Mouse (Mus musculus): ENCODE measurements at regions not wholly inside any gene's neighbourhood (a gene's known extent, or its start where the extent isn't known, plus 50 kb on each side); places are given as distances from the start of the nearest gene placed in this dataset.

GRCm38 (mm10) chr2:48479601-48480000, 334.3 kb upstream of the Acvr2a start:
- peak overlapping the region; percentile 63; the same call in 1 of the 2 replicates for H3K27ac ChIP-seq (ENCODE audit: insufficient read depth, low read length)
- H3K4me3 ChIP-seq (ENCODE audit: insufficient read depth, low read length), result no peak overlapping the region
- 0 out of 2 replicates have a peak, but pooled peaks cover 2% of the 10 kb centered on the region for H3K4me1 ChIP-seq (ENCODE audit: control insufficient read depth, insufficient read depth, low read length)
- TF ChIP-seq CTCF (IDR thresholded peaks at IDR 0.05; ENCODE audit: borderline replicate concordance, insufficient read depth, low read length) (no peak), POLR2A (IDR thresholded peaks at IDR 0.05; ENCODE audit: low read depth, low read length) (no peak)

- H3K4me3 ChIP-seq (ENCODE audit: insufficient read depth, low read length), result no peak overlapping the region
- peak overlapping the region; percentile 67 for H3K27ac ChIP-seq (ENCODE audit: insufficient read depth, low read length)
- 0 out of 2 replicates have a peak, but pooled peaks cover 2% of the 10 kb centered on the region for H3K4me1 ChIP-seq (ENCODE audit: control insufficient read depth, insufficient read depth, low read length)
- TF ChIP-seq CTCF (IDR thresholded peaks at IDR 0.05; ENCODE audit: borderline replicate concordance, insufficient read depth, low read length) (no peak), POLR2A (IDR thresholded peaks at IDR 0.05; ENCODE audit: low read depth, low read length) (no peak)
Observed at GRCm38 (mm10) chr2:48480428-48481191, 333.3 kb upstream of the Acvr2a start.

GRCm38 (mm10) chr2:48481209-48481742, 332.6 kb upstream of the Acvr2a start:
- TF ChIP-seq CTCF (IDR thresholded peaks at IDR 0.05; ENCODE audit: borderline replicate concordance, insufficient read depth, low read length), result no peak
- no peak for TF ChIP-seq POLR2A (IDR thresholded peaks at IDR 0.05; ENCODE audit: low read depth, low read length)
- Histone ChIP-seq H3K27ac (ENCODE audit: insufficient read depth, low read length) (peak overlapping the region; percentile 67), H3K4me3 (ENCODE audit: insufficient read depth, low read length) (no peak overlapping the region), H3K4me1 (ENCODE audit: control insufficient read depth, insufficient read depth, low read length) (0 out of 2 replicates have a peak, but pooled peaks cover 2% of the 10 kb centered on the region)

- H3K4me3 ChIP-seq (ENCODE audit: insufficient read depth, low read length), result no peak overlapping the region
- no peak overlapping the region for H3K27ac ChIP-seq (ENCODE audit: insufficient read depth, low read length)
- no peaks in the 10 kb centered on the region for H3K4me1 ChIP-seq (ENCODE audit: control insufficient read depth, insufficient read depth, low read length)
- TF ChIP-seq CTCF (IDR thresholded peaks at IDR 0.05; ENCODE audit: borderline replicate concordance, insufficient read depth, low read length), result no peak
- no peak for TF ChIP-seq POLR2A (IDR thresholded peaks at IDR 0.05; ENCODE audit: low read depth, low read length)
Observed at GRCm38 (mm10) chr2:48493574-48493973, 320.3 kb upstream of the Acvr2a start.

- Histone ChIP-seq H3K4me1 (ENCODE audit: control insufficient read depth, insufficient read depth, low read length) (no peaks in the 10 kb centered on the region), H3K27ac (ENCODE audit: insufficient read depth, low read length) (no peak overlapping the region), H3K4me3 (ENCODE audit: insufficient read depth, low read length) (no peak overlapping the region)
- TF ChIP-seq POLR2A (IDR thresholded peaks at IDR 0.05; ENCODE audit: low read depth, low read length), result no peak
- no peak for TF ChIP-seq CTCF (IDR thresholded peaks at IDR 0.05; ENCODE audit: borderline replicate concordance, insufficient read depth, low read length)
Observed at GRCm38 (mm10) chr2:48494065-48494464, 319.8 kb upstream of the Acvr2a start.

GRCm38 (mm10) chr2:48494632-48495031, 319.3 kb upstream of the Acvr2a start:
- no peaks in the 10 kb centered on the region for H3K4me1 ChIP-seq (ENCODE audit: control insufficient read depth, insufficient read depth, low read length)
- no peak overlapping the region for H3K27ac ChIP-seq (ENCODE audit: insufficient read depth, low read length)
- H3K4me3 ChIP-seq (ENCODE audit: insufficient read depth, low read length), result no peak overlapping the region
- TF ChIP-seq POLR2A (IDR thresholded peaks at IDR 0.05; ENCODE audit: low read depth, low read length) (no peak), CTCF (IDR thresholded peaks at IDR 0.05; ENCODE audit: borderline replicate concordance, insufficient read depth, low read length) (no peak)

- Histone ChIP-seq H3K4me1 (ENCODE audit: control insufficient read depth, insufficient read depth, low read length) (no peaks in the 10 kb centered on the region), H3K27ac (ENCODE audit: insufficient read depth, low read length) (peak overlapping the region; percentile 35; the same call in 1 of the 2 replicates), H3K4me3 (ENCODE audit: insufficient read depth, low read length) (no peak overlapping the region)
- TF ChIP-seq POLR2A (IDR thresholded peaks at IDR 0.05; ENCODE audit: low read depth, low read length), result no peak
- TF ChIP-seq CTCF (IDR thresholded peaks at IDR 0.05; ENCODE audit: borderline replicate concordance, insufficient read depth, low read length), result no peak
Observed at GRCm38 (mm10) chr2:48498047-48498723, 315.7 kb upstream of the Acvr2a start.

- Histone ChIP-seq H3K27ac (ENCODE audit: insufficient read depth, low read length) (peak overlapping the region; percentile 35; the same call in 1 of the 2 replicates), H3K4me3 (ENCODE audit: insufficient read depth, low read length) (no peak overlapping the region), H3K4me1 (ENCODE audit: control insufficient read depth, insufficient read depth, low read length) (no peaks in the 10 kb centered on the region)
- TF ChIP-seq POLR2A (IDR thresholded peaks at IDR 0.05; ENCODE audit: low read depth, low read length), result no peak
- no peak for TF ChIP-seq CTCF (IDR thresholded peaks at IDR 0.05; ENCODE audit: borderline replicate concordance, insufficient read depth, low read length)
Observed at GRCm38 (mm10) chr2:48499396-48499795, 314.5 kb upstream of the Acvr2a start.

GRCm38 (mm10) chr2:48501387-48501786, 312.5 kb upstream of the Acvr2a start:
- Histone ChIP-seq H3K4me1 (ENCODE audit: control insufficient read depth, insufficient read depth, low read length) (no peaks in the 10 kb centered on the region), H3K4me3 (ENCODE audit: insufficient read depth, low read length) (no peak overlapping the region), H3K27ac (ENCODE audit: insufficient read depth, low read length) (no peak overlapping the region)
- TF ChIP-seq POLR2A (IDR thresholded peaks at IDR 0.05; ENCODE audit: low read depth, low read length) (no peak), CTCF (IDR thresholded peaks at IDR 0.05; ENCODE audit: borderline replicate concordance, insufficient read depth, low read length) (no peak)

All from embryonic fibroblast, embryonic 13.5 days (primary cell).